In the genomic region with DNA sequence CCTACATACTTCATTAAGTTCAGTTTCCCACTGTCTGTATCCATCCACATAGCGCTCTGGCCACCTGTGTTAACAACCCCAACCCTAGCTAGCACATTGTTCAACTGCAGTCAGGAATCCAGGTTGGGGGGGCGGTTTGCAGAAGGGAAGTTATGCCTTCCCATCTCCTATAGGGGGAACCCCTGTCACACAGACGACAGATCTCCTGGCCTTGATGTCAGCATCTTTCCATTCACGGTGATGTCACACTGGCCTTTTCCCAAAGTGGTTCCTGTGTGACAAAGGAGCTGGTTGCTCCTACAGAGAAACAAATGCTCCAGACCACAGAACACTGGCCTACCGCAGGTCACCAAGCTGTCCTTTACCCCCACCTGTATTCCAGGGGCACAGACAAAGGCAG, we compare ENCODE assay signal across 9 mouse cellular contexts. TPM values are rescaled to one million over a fixed set of nuclear protein-coding genes. Genes with fewer than 3 reads are reported as not detected.
DNase-seq lines count a peak whose midpoint lies in the region; ATAC-seq and TF ChIP-seq lines count a peak whose summit lies in the region.
"Had no signal": no experiment of that assay in that cellular context is flagged by ENCODE, and none has a peak within 500 bp of the region (broad histone marks: within the 10 kb centered on the region; RNA-seq: fewer than 3 reads in every experiment).

No protein-coding gene starts in this region.

- TF ChIP-seq POLR2A in heart, adult 2 months (IDR thresholded peaks at IDR 0.05; ENCODE audit: insufficient read depth, low read depth, low read length): no peak
- TF ChIP-seq POLR2A in cortical plate, adult 2 months (IDR thresholded peaks at IDR 0.05; ENCODE audit: extremely low read depth, insufficient read depth, low read length): no peak

- no peak overlapping the region for H3K4me2 ChIP-seq in heart, embryonic 12.5 days

- 35% methylated on average over 5 of the region's 5 CpGs for WGBS in heart, adult 2 months
- WGBS in heart, embryonic 12.5 days: 47% methylated on average over 5 of the region's 5 CpGs

- intact Hi-C loops in heart, adult 2 months (cut with DNase I): loop anchor here (5.0 kb wide), 2 partner anchors 212 to 287 kb away; no protein-coding TSS in a partner anchor

- 0 out of 2 replicates have a peak, but pooled peaks have one; percentile 59 for TF ChIP-seq EP300 in heart, adult 2 months (IDR thresholded peaks at IDR 0.05; ENCODE audit: insufficient read depth, low read depth, low read length)

- no peak overlapping the region for H3K9ac ChIP-seq in heart, adult 2 months (ENCODE audit: low read depth, low read length)
- no peak overlapping the region for H3K9ac ChIP-seq in heart, embryonic 12.5 days

- H3K27me3 ChIP-seq in heart, adult 2 months (ENCODE audit: control insufficient read depth, insufficient read depth, low read length): no peaks in the 10 kb centered on the region
- H3K27me3 ChIP-seq in heart, embryonic 12.5 days (replicated peaks): no peaks in the 10 kb centered on the region

- ATAC-seq in heart, embryonic 12.5 days (ENCODE audit: insufficient number of reproducible peaks, low FRiP score): no peak

- peaks cover 1% of the 10 kb centered on the region for H3K4me1 ChIP-seq in heart, adult 2 months (ENCODE audit: control insufficient read depth, insufficient read depth, low read length)
- H3K4me1 ChIP-seq in heart, embryonic 12.5 days (replicated peaks): peaks cover 23% of the 10 kb centered on the region
- H3K4me1 ChIP-seq in cortical plate, adult 2 months (ENCODE audit: control insufficient read depth, insufficient read depth, low read length): no peaks in the 10 kb centered on the region; the same call in 1 of the 2 replicates

- DNase-seq in heart, adult 2 months: peak; percentile 24 to 26
- DNase-seq in thymus, postnatal 0 days (ENCODE audit: low spot score): peak; percentile 40
- no peak for DNase-seq in thymus, postnatal 10 days (ENCODE audit: low spot score in 2 of 2)
- DNase-seq in kidney, postnatal 4 days: peak; percentile 51 to 64
- DNase-seq in urinary bladder, postnatal 10 days (ENCODE audit: low spot score): no peak
- DNase-seq in layer of hippocampus, adult 9-10 months (ENCODE audit: low spot score): no peak

- no peaks in the 10 kb centered on the region for H3K36me3 ChIP-seq in heart, adult 2 months (ENCODE audit: control insufficient read depth, insufficient read depth, low read length)
- peaks cover 62% of the 10 kb centered on the region for H3K36me3 ChIP-seq in heart, embryonic 12.5 days

- no peak overlapping the region for H3K27ac ChIP-seq in heart, adult 2 months
- no peak overlapping the region for H3K27ac ChIP-seq in heart, embryonic 12.5 days (ENCODE audit: poor library complexity, severe bottlenecking)
- H3K27ac ChIP-seq in cortical plate, adult 2 months (ENCODE audit: insufficient read depth, low read length): no peak overlapping the region

- H3K4me3 ChIP-seq in heart, adult 2 months: no peak overlapping the region
- no peak overlapping the region for H3K4me3 ChIP-seq in heart, embryonic 12.5 days
- H3K4me3 ChIP-seq in cortical plate, adult 2 months (ENCODE audit: insufficient read depth, low read length): no peak overlapping the region

- no peaks in the 10 kb centered on the region for H3K79me2 ChIP-seq in heart, adult 2 months (replicated peaks; ENCODE audit: control insufficient read depth, insufficient read depth, low read length)

- H3K9me3 ChIP-seq in heart, embryonic 12.5 days (replicated peaks): no peaks in the 10 kb centered on the region

- peak; percentile 65 for TF ChIP-seq CTCF in heart, adult 2 months (IDR thresholded peaks at IDR 0.05)
- peak; percentile 66 for TF ChIP-seq CTCF in cortical plate, adult 2 months (IDR thresholded peaks at IDR 0.05; ENCODE audit: extremely low read depth, insufficient read depth, low read length)

RNA-seq across cellular contexts. Expression of a gene that starts 4.2 kb away (rescaled TPM):
- total RNA-seq in heart, adult 2 months (2021): 10 to 100 TPM; 28.3 to 43.6 TPM
- 27.3 and 31.4 TPM in 2 replicates for polyA plus RNA-seq in heart, adult 2 months (2012; rRNA removed)
- polyA plus RNA-seq in heart, embryonic 12.5 days (2016; fragmentation: Nextera tagmentation; extraction: Ambion mirVana): 81.2 and 89.9 TPM in 2 replicates
- polyA plus RNA-seq in thymus, postnatal 0 days (2015; fragmentation: Nextera tagmentation; extraction: Ambion mirVana): 7.4 and 10.0 TPM in 2 replicates
- 27.7 and 28.2 TPM in 2 replicates for polyA plus RNA-seq in cortical plate, adult 2 months (2012; rRNA removed)

RNA-seq across cellular contexts. Expression of a gene that starts 20.7 kb away (rescaled TPM):
- total RNA-seq in heart, adult 2 months (2021): 10 to 100 TPM; 12.5 to 13.1 TPM
- polyA plus RNA-seq in heart, adult 2 months (2012; rRNA removed): 12.1 and 15.7 TPM in 2 replicates
- polyA plus RNA-seq in heart, embryonic 12.5 days (2016; fragmentation: Nextera tagmentation; extraction: Ambion mirVana): 20.1 and 21.4 TPM in 2 replicates
- 25.4 and 26.4 TPM in 2 replicates for polyA plus RNA-seq in thymus, postnatal 0 days (2015; fragmentation: Nextera tagmentation; extraction: Ambion mirVana)
- 34.9 and 37.6 TPM in 2 replicates for polyA plus RNA-seq in cortical plate, adult 2 months (2012; rRNA removed)

RNA-seq across cellular contexts. Expression of a gene that starts 39.2 kb away (rescaled TPM):
- total RNA-seq in heart, adult 2 months (2021): not detected
- not detected in 2 replicates for polyA plus RNA-seq in heart, adult 2 months (2012; rRNA removed)
- polyA plus RNA-seq in heart, embryonic 12.5 days (2016; fragmentation: Nextera tagmentation; extraction: Ambion mirVana): 0.10 TPM in 1 of 2 replicates, not detected in the other
- polyA plus RNA-seq in thymus, postnatal 0 days (2015; fragmentation: Nextera tagmentation; extraction: Ambion mirVana): 0.36 and 0.56 TPM in 2 replicates
- polyA plus RNA-seq in cortical plate, adult 2 months (2012; rRNA removed): not detected in 2 replicates
- polyA plus RNA-seq: heart, embryonic 14.5 days had no signal

Comparison
In these comparisons a context has a peak if more than half of its experiments do, and no peak if none do; other contexts are left out.
1. DNase-seq: peak in heart, adult 2 months (2 of 2), thymus, postnatal 0 days (single experiment) and kidney, postnatal 4 days (2 of 2); none in thymus, postnatal 10 days (0 of 2), urinary bladder, postnatal 10 days (single experiment) and layer of hippocampus, adult 9-10 months (single experiment).